In genomic region chr7:100228957-100229356, GRCm38 (mm10) we compare ENCODE assay signal across 9 mouse cellular contexts. TPM values are rescaled to one million over a fixed set of nuclear protein-coding genes. Genes with fewer than 3 reads are reported as not detected.
DNase-seq lines count a peak whose midpoint lies in the region; ATAC-seq and TF ChIP-seq lines count a peak whose summit lies in the region.
"Had no signal": no experiment of that assay in that cellular context is flagged by ENCODE, and none has a peak within 500 bp of the region (broad histone marks: within the 10 kb centered on the region; RNA-seq: fewer than 3 reads in every experiment).

No protein-coding gene starts in this region.

- peak overlapping the region; percentile 100 for H3K4me3 ChIP-seq in erythroblast, embryonic 14.5 days (replicated peaks)
- no peak overlapping the region for H3K4me3 ChIP-seq in lung, embryonic 16.5 days (ENCODE audit: low read length)
- H3K4me3 ChIP-seq in hindbrain, postnatal 0 days (ENCODE audit: low read length) = peak overlapping the region; percentile 88
- H3K4me3 ChIP-seq in neural tube, embryonic 13.5 days = peak overlapping the region; percentile 76

- intact Hi-C loops in left cerebral cortex, postnatal 36 days (cut with DNase I) = loop anchor here (5.0 to 10.0 kb wide), 2 partner anchors 107 to 876 kb away; partner anchors contain the start of gene Pold3

- no peaks in the 10 kb centered on the region for H3K9me3 ChIP-seq in erythroblast, embryonic 14.5 days (ENCODE audit: control insufficient read depth, low read length)
- no peaks in the 10 kb centered on the region for H3K9me3 ChIP-seq in lung, embryonic 16.5 days (ENCODE audit: control insufficient read depth, low read length)
- no peaks in the 10 kb centered on the region for H3K9me3 ChIP-seq in hindbrain, postnatal 0 days (ENCODE audit: low read length)
- no peaks in the 10 kb centered on the region for H3K9me3 ChIP-seq in neural tube, embryonic 13.5 days

- H3K27me3 ChIP-seq in erythroblast, embryonic 14.5 days (ENCODE audit: control insufficient read depth) = no peaks in the 10 kb centered on the region
- H3K27me3 ChIP-seq in lung, embryonic 16.5 days (ENCODE audit: control insufficient read depth, insufficient read depth, low read depth, low read length) = no peaks in the 10 kb centered on the region
- no peaks in the 10 kb centered on the region for H3K27me3 ChIP-seq in hindbrain, postnatal 0 days (ENCODE audit: insufficient read depth, low read length)
- H3K27me3 ChIP-seq in neural tube, embryonic 13.5 days = no peaks in the 10 kb centered on the region

- H3K36me3 ChIP-seq in erythroblast, embryonic 14.5 days (ENCODE audit: control insufficient read depth) = peaks cover 2% of the 10 kb centered on the region
- no peaks in the 10 kb centered on the region for H3K36me3 ChIP-seq in lung, embryonic 16.5 days (ENCODE audit: control insufficient read depth, insufficient read depth, low read length)
- H3K36me3 ChIP-seq in hindbrain, postnatal 0 days (ENCODE audit: insufficient read depth, low read length) = no peaks in the 10 kb centered on the region
- H3K36me3 ChIP-seq in neural tube, embryonic 13.5 days = no peaks in the 10 kb centered on the region

- WGBS in lung, embryonic 16.5 days = 59% methylated on average over 3 of the region's 3 CpGs
- WGBS in hindbrain, postnatal 0 days = 58% methylated on average over 3 of the region's 3 CpGs
- 68% methylated on average over 3 of the region's 3 CpGs for WGBS in neural tube, embryonic 13.5 days

- no peak for DNase-seq in lung, postnatal 14 days
- DNase-seq in hindbrain, postnatal 0 days (ENCODE audit: low spot score) = no peak
- no peak for DNase-seq in left cerebral cortex, postnatal 36 days (ENCODE audit: low spot score in 2 of 2)
- no peak for DNase-seq in B cell, adult 2 months
- DNase-seq: thymus, postnatal 4 days had no signal

- no peak overlapping the region for H3K9ac ChIP-seq in lung, embryonic 16.5 days (ENCODE audit: low read length)
- peak overlapping the region; percentile 87; the same call in 1 of the 2 replicates for H3K9ac ChIP-seq in hindbrain, postnatal 0 days (replicated peaks; ENCODE audit: low read length)
- H3K9ac ChIP-seq in neural tube, embryonic 13.5 days = peak overlapping the region; percentile 92

- TF ChIP-seq CTCF in hindbrain, postnatal 0 days (IDR thresholded peaks at IDR 0.05; ENCODE audit: low read depth) = no peak

- ATAC-seq in erythroblast, adult 5-6 weeks (replicated peaks; ENCODE audit: low FRiP score, poor library complexity, severe bottlenecking) = no peak
- no peak for ATAC-seq in lung, embryonic 16.5 days (ENCODE audit: low read depth)
- no peak for ATAC-seq in hindbrain, postnatal 0 days
- ATAC-seq in neural tube, embryonic 13.5 days (ENCODE audit: low read depth) = no peak

- peaks cover 49% of the 10 kb centered on the region for H3K4me1 ChIP-seq in erythroblast, embryonic 14.5 days (ENCODE audit: control insufficient read depth)
- H3K4me1 ChIP-seq in lung, embryonic 16.5 days (replicated peaks; ENCODE audit: control insufficient read depth, insufficient read depth, low read length) = peaks cover 8% of the 10 kb centered on the region
- H3K4me1 ChIP-seq in hindbrain, postnatal 0 days (ENCODE audit: insufficient read depth, low read length) = no peaks in the 10 kb centered on the region
- peaks cover 27% of the 10 kb centered on the region for H3K4me1 ChIP-seq in neural tube, embryonic 13.5 days (replicated peaks)

- H3K4me2 ChIP-seq in lung, embryonic 16.5 days (ENCODE audit: low read depth, low read length) = peak overlapping the region; percentile 100; the same call in 1 of the 2 replicates
- H3K4me2 ChIP-seq in hindbrain, postnatal 0 days (ENCODE audit: low read depth, low read length) = peak overlapping the region; percentile 90
- H3K4me2 ChIP-seq in neural tube, embryonic 13.5 days = peak overlapping the region; percentile 82

- no peak overlapping the region for H3K27ac ChIP-seq in lung, embryonic 16.5 days (ENCODE audit: low read length)
- no peak overlapping the region for H3K27ac ChIP-seq in hindbrain, postnatal 0 days
- H3K27ac ChIP-seq in neural tube, embryonic 13.5 days (replicated peaks) = no peak overlapping the region

RNA-seq across cellular contexts. Expression of gene Pgm2l1, which starts 1.8 kb away (rescaled TPM):
- 0.49 and 0.81 TPM in 2 replicates for polyA plus RNA-seq in erythroblast, embryonic 14.5 days (2012)
- 11.1 and 13.2 TPM in 2 replicates for total RNA-seq in erythroblast, adult 5-6 weeks (2015; ENCODE audit: low replicate concordance)
- total RNA-seq in erythroblast, adult 5-6 weeks (2017; ENCODE audit: low replicate concordance) = 12.7 and 18.4 TPM in 2 replicates
- 2.0 and 2.3 TPM in 2 replicates for polyA plus RNA-seq in lung, embryonic 16.5 days (2015; fragmentation: Nextera tagmentation; extraction: Ambion mirVana)
- total RNA-seq in hindbrain, postnatal 0 days (2014; rRNA removed) = 123 and 127 TPM in 2 replicates
- 34.4 and 34.8 TPM in 2 replicates for polyA plus RNA-seq in hindbrain, postnatal 0 days (2015; fragmentation: Nextera tagmentation; extraction: Ambion mirVana)
- polyA plus RNA-seq in neural tube, embryonic 13.5 days (2015; fragmentation: Nextera tagmentation; extraction: Ambion mirVana) = 19.7 and 20.5 TPM in 2 replicates
- total RNA-seq in left cerebral cortex, postnatal 36 days (2021) = 100 to 1,000 TPM; 294 to 308 TPM

RNA-seq across cellular contexts. Expression of gene Kcne3, which starts 52.7 kb away (rescaled TPM):
- polyA plus RNA-seq in erythroblast, embryonic 14.5 days (2012) = not detected in 2 replicates
- total RNA-seq in erythroblast, adult 5-6 weeks (2015; ENCODE audit: low replicate concordance) = not detected in 2 replicates
- 1.8 and 3.7 TPM in 2 replicates for total RNA-seq in erythroblast, adult 5-6 weeks (2017; ENCODE audit: low replicate concordance)
- 2.4 and 3.0 TPM in 2 replicates for polyA plus RNA-seq in lung, embryonic 16.5 days (2015; fragmentation: Nextera tagmentation; extraction: Ambion mirVana)
- total RNA-seq in hindbrain, postnatal 0 days (2014; rRNA removed) = 0.47 TPM in 1 of 2 replicates, not detected in the other
- polyA plus RNA-seq in hindbrain, postnatal 0 days (2015; fragmentation: Nextera tagmentation; extraction: Ambion mirVana) = 0.25 and 0.33 TPM in 2 replicates
- 0.39 and 1.7 TPM in 2 replicates for polyA plus RNA-seq in neural tube, embryonic 13.5 days (2015; fragmentation: Nextera tagmentation; extraction: Ambion mirVana)
- total RNA-seq in left cerebral cortex, postnatal 36 days (2021) = under 1 TPM; 0.35 to 0.57 TPM

RNA-seq across cellular contexts. Expression of gene P4ha3, which starts 56.4 kb away (rescaled TPM):
- 0.02 TPM in 1 of 2 replicates, not detected in the other for polyA plus RNA-seq in erythroblast, embryonic 14.5 days (2012)
- total RNA-seq in erythroblast, adult 5-6 weeks (2015; ENCODE audit: low replicate concordance) = not detected in 2 replicates
- total RNA-seq in erythroblast, adult 5-6 weeks (2017; ENCODE audit: low replicate concordance) = not detected in 2 replicates
- polyA plus RNA-seq in lung, embryonic 16.5 days (2015; fragmentation: Nextera tagmentation; extraction: Ambion mirVana) = 15.5 and 17.2 TPM in 2 replicates
- total RNA-seq in hindbrain, postnatal 0 days (2014; rRNA removed) = 9.3 and 15.2 TPM in 2 replicates
- 2.5 and 2.9 TPM in 2 replicates for polyA plus RNA-seq in hindbrain, postnatal 0 days (2015; fragmentation: Nextera tagmentation; extraction: Ambion mirVana)
- polyA plus RNA-seq in neural tube, embryonic 13.5 days (2015; fragmentation: Nextera tagmentation; extraction: Ambion mirVana) = 10.4 and 11.4 TPM in 2 replicates
- 1 to 10 TPM; 5.4 to 5.9 TPM for total RNA-seq in left cerebral cortex, postnatal 36 days (2021)
